Mouse (Mus musculus): Measurements from ENCODE around the gene Pmf1.

Pmf1 gene

DNA sequence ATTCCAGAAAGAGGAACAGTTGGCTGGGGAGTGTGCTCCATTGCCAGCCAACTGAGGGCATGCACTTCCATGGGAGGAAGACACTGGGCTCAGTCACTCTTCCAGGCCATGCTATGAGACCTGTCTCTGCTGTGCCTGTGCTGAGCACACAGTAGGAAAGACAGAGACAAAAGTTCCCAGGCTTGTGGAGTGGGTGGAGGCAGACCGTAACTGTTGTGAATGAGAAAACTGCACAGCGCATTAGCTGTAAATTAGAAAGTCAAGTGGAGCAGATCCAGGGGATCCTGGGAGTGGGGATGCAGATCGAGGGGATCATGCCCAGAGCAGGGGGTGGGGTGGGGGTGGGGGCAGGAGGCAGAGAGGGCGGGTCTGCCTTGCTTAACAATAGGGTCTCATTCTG lies 29.5 kb upstream of the Pmf1 start:
- 46% methylated on average over 4 of the region's 4 CpGs for WGBS

DNA sequence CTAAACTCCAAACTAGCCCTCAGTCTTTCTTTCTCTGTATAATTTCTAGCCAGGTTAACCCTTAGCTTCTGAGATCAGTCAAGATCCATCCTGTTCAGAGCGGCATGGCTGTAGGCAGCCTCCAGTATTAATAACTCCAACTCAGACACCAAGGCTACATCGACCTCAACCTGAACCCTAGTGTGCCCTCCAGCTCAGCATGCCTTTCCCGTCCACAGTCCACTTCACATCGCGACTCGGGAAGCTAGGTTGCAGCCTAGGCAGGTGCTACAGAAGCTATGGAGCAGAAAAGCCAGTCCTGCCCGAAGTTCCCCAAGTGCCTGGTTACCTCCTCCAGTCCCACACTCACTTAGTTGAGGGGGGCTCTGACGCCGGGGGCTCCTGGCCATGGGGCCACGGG lies 27.3 kb upstream of the Pmf1 start:
- WGBS, result 84% methylated on average over 10 of the region's 10 CpGs

DNA sequence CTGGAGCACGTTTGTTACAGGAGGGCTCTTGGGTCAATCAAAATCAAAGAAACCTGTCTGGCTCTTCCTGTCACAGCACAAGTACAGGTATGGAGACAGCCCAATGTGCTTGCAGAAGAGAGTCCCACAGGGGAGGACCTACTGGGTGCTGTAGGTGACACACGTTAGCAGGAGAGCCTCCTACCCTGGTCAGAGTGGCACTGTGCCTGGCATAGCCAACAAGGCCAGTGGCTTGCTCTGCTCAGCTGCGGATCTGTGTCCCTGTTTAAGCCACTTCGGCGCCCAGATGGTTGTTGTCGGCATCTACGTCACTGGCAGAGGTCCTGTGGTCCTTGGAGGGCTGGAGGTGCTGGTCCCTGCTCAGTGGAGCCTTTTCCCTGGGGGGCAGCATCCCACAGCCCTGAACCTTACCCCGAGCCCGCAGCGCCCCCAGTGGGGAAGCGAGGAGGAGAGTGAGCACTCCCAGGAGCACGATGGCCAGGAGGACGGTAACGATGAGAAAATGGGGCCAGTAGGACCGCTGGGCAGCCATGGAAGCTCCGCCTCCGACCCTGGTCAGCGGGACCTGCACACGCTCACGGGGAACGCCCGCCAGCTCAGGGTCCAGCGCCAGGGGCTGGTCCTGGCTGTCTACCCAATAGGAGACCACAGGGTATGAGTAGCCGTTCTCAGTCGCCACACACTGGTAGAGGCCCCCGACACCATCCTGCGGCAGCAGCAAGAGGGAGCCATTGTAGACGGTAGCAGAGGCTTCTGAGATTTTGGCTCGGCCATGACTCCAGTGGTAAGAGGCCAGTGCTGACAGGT lies 26.5 kb upstream of the Pmf1 start:
- WGBS, result 24% methylated on average over 29 of the region's 29 CpGs

DNA sequence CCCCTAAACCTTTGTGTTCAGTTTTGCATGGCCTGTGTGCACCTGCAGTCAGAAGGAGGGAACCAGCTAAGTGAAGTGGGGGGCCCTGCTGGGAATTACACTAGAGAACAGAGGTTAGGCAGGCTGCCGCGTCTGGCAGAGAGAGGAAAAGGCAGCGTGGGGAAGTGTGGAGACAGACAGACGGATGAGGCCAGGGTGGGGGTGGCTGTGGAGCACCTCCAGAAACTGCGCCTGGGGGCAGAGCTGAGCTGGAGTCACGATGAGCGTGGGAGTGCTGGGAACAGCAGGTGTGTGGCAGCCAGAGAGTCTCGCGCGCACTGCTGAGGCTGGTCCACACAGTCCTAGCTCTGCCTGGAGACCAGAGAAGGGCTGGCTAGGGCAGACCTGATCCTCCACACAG lies 25.4 kb upstream of the Pmf1 start:
- 40% methylated on average over 10 of the region's 10 CpGs for WGBS

DNA sequence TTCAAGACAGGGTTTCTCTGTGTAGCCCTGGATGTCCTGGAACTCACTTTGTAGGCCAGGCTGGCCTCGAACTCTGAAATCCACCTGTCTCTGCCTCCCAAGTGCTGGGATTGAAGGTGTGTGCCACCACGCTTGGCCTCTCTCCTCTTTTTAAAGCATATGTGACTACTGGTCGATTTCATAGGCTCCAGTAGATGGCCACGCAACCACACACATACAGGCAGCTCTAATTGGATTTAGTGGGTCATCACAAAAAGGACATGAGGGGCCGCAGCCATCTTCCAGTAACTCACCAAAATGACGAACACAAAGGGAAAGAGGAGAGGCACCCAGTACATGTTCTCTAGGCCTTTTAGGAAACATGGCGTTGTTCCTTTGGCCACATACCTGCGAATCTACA lies 18.5 kb upstream of the Pmf1 start:
- 72% methylated on average over 8 of the region's 8 CpGs for WGBS

DNA sequence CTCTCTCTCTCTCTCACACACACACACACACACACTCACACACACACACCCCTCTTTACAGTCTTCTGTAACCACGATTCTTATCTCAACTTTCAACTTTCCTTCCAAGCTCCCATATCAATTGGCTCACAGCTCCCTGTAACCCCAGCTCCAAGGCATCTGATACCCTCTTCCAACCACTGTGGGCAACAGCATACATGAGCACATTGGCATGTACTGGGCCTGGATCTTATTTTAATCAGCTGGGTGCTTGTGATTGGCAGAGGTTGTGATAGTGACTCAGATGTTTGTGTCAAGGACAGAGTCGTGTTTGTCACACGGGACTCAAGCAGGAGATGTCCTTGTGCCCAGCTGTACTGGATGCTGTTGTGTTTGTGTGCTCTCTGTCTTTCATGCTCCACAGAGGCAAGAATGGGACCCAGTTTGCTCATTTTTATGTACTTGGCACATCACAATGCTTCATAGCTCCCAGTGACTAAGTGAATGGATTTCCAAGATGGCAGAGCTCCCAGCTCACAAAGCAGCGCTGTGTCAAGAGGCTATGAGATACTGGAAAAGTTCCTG lies 17.3 kb upstream of the Pmf1 start:
- WGBS, result 73% methylated on average over 4 of the region's 4 CpGs

DNA sequence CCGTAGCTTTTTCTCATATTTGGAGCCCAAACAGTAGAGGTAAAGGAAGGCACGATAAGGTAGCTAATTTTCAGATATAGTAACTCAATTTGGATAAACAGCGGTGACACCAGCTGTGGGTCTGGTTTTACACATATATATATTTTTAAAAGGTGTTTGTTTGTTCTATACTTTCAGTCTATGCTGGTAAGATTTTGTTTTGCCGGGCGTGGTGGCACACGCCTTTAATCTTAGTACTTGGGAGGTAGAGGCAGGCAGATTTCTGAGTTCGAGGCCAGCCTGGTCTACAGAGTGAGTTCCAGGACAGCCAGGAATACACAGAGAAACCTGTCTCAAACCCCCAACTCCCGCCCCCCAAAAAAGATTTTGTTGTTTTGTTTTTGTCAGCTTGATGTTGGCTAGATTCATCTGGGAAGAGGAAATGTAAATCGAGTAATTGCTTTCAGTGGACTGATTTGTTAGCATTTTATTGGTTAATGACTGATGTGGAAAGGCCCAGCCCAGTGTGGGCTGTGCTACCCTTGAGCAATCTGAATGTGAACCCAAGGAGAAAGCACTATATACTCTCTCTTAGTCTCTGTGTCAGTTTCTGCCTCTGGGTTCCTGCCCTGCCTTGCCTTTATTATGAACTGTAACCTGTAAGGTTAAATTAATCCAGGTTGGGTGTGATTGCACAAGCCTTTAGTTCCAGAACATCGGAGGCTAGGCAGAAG lies 15.7 kb upstream of the Pmf1 start:
- WGBS, result 79% methylated on average over 10 of the region's 10 CpGs

DNA sequence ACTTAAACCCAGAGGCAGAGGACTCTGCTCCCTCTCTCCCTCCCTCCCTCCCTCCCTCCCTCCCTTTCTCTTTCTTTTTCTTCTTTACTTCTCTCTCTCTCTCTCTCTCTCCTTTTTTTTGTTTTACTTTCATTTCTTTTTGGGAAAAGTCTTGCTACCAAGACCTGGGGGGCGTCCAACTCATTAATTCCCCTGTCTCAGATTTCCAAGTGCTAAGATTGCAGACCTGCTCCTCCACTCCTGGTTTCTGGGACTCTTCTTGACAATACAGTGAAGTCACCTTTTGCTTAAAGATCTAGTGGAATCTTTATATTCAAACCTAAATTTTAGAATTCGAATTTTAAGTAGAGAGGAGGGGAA lies 15.2 kb upstream of the Pmf1 start:
- WGBS, result 22% methylated on average over 2 of the region's 2 CpGs

DNA sequence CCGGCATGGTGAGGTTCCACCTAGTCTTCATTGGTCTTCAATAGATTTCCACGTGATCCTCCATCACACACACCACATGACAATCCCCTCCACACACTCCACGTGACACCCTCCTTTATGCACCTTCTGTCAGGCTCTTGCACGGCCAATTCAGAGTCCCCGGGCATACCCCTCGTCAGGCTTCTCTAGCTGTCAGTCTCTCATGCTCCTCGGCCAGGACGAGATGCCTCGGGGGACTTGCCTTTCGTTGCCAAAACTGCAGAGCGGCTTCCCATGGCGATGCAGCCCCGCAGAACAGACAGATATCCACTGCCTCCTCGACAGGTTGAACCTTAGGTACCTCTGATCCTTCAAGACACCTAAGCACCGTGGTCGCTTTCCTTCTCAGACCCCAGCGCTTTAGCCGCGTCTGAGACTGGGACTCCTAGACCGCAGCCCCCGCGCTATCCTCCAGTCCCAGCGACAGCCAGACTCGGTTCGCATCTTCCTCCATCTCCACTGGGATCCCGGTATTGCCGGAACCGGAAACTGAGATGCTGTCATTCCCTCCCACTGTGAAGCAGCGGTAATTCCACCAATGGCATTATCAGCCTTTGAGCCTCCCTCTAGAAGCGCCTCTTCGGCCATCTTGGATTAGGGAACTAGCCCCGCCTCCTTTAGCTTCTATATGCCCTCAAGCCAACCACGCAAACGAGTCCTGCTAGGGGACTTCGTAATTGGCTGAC lies 14.6 kb upstream of the Pmf1 start, which contains the start of gene Slc25a44:
Slc25a44 (minus strand) TSS at position 535 of the 725 bp plus-strand sequence.
- whole genome bisulfite sequencing, result under 1% methylated on average over 35 of the region's 35 CpGs

DNA sequence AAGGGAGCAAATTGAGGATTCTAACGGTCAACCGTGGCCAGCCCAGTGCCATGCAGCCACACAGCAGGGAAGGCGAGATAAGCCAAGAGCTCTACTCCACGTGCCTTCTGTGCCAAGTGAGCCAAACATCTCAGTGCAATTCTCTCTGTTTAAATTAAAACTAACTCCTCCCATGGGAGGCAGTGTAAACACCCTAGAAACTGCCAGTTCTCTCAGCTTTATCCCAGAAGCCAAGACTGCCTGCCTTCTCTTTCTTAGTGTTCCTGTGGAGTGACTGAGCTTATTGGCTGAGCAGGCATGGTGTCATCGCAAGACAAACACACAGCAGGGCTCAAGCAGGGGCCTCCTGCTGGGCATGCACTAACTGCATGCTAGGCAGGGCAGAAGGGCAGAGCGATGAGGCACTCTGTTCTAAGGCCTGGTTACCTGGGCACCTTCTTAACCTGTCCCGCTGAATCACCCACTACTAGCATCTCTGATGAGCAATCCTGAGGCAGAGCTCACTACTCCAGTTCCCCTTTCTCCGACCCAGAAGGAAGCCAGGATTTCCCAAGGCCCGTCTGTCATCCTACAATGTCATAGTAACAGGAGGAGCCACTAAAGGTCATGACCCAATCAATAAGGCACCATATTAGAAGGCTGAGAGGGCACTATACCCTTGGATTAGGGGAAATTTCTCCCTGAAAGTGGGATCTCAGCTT lies 12.0 kb upstream of the Pmf1 start:
- WGBS, result 21% methylated on average over 9 of the region's 9 CpGs

DNA sequence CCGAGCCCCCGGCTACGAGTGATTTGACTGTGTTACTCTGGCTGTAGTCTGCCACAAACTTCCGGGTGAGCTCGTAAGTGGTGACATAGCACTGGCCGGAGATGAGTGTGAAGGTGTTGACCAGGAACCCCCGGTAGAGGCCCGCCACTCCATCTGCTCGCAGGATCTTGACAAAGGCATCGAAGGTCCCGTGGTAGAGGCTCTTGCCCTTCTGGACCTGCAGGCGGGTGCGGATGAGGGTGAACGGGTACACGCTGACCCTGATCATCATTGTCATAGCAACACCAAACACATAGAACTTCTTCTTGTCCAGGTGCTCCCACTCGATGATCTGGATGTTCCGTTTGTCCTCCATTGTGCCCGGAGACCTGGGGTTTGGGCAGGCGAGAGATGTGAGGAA lies 10.6 kb upstream of the Pmf1 start:
- 97% methylated on average over 19 of the region's 19 CpGs for WGBS

DNA sequence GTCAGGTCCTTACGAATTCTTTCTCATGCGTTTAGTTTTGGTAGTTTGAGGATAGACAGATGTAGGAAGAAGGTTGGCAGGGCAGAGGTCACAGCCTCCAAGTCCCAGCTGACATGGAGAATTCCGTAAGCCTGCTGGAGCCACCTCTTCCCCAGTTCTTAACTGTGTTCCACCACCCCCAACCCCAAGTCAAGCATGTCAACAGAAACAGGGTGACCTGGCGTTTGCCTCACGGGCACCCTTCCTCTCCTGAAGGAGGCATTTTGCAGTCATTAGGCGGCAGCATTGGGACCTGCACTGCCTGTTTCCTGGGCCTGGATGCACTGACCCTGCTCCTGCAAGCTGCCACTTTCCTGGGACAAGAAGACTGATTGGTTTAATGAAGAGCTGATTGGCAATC lies 7.9 kb upstream of the Pmf1 start:
- 85% methylated on average over 6 of the region's 6 CpGs for WGBS

DNA sequence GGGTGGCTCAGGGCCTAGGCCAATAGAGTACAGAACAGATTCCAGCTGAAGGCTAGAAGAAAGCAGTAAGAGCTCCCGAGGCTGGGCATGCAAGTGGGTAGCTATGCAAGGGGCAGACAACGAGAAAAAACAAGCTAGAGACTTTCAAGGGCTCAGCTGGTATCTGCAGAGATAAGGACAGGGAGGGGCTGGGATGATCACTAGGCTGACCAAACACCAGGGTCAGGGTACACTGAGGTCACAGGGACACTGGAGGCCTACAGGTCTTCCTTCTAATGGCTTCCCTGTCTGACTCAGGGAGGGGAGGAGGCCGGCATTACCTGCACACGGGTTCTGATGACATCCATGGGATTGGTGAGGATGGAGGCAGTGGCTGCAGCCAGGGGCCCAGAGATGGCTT lies 5.5 kb upstream of the Pmf1 start:
- WGBS, result 88% methylated on average over 4 of the region's 4 CpGs

DNA sequence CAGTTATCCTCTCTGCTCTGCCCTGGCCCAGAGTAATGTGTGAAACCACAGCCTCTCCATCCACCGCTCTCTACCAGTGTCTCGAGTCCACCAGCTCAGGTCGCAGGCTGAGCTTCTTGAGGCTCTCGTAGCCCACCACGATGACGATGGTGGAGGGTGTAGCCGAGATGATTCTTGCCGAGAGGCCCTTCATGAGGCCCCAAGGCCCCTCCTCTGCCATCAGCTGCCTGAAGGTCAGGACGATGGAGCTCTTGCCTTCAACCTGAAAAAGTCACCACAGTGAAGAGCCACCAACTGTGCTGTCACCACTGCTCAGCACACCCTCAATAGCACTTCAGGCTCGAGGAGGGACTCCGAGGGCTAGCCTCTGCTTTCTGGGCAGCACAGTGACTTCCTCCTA lies 2.5 kb upstream of the Pmf1 start:
- 86% methylated on average over 11 of the region's 11 CpGs for WGBS

DNA sequence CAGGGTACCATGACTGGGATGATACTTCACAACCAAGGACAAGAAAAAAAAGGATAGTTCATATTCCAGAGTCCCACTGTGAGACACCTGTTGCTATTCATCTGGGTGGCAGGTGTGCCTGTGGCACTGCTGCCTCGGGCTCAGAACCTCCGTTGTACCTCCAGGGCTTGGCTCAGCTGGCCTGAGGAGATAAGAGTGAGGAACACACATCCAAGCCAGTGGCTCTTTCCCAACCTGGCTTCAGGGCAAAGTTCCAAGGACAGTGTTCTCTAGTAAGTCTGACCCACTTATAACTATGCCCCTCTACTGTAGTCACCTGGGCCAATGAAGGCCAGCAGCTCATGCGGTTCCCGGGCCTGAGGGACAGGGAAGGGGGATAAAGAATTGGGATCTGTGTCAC lies 1.6 kb upstream of the Pmf1 start:
- 93% methylated on average over 4 of the region's 4 CpGs for WGBS

DNA sequence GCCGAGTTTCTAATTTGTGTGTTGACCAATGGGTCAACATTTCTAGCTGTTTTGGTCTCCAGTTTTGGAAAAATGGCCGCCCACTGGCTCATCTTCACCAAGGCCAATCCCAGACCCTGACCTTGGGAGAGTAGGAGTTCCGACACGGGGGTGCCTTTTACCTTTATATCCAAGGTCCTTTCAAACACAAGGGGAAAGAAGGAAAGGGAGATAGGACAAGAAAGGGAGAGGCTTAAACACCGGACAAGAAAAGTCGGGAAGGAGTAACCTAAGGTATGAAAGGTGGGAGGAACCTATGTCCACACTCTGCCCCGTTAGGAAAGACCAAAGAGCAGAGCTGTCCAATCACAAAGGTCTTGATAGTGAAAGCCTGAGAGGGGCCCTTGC lies 507 bp upstream of the Pmf1 start:
- 25% methylated on average over 7 of the region's 7 CpGs for WGBS

DNA sequence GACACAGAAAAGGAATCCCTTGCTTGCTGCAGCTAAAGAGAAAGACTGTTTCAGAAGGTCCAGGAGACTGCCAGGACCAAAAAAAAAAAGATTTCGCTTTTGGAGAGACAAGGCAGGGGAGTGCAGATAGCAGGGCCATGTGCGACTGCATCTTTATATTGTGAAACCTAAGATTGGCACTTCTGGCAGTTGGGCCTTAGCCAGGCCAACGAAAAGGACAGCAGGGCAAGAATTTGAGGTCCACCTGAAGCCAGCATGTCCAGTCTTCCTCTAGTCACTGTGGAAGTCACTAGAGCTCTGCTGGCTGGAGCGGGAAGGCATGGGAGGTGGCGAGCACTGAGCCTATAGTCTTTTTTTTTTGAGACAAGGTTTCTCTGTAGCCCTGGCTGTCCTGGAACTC lies 1.2 kb downstream of the Pmf1 start:
- WGBS, result 73% methylated on average over 5 of the region's 5 CpGs

DNA sequence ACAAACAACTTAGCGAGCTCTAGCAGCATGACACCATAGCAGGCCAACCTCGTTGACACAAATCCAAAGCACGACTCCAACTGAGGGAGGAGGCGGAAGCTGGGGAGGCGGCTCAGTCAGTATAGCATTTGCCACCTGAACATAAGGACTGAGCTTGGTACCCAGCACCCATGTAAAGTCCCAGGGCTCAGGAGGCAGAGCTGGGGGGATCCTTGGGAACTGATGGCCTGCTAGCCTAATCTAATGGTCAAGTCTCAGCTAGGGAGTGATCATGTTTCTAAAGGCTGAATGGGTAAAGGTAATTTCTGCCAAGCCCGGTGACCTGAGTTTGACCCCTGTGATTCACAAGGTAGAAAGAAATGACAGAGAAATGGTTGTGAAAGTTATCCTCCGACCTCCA lies 2.6 kb downstream of the Pmf1 start:
- WGBS, result 39% methylated on average over 7 of the region's 7 CpGs

DNA sequence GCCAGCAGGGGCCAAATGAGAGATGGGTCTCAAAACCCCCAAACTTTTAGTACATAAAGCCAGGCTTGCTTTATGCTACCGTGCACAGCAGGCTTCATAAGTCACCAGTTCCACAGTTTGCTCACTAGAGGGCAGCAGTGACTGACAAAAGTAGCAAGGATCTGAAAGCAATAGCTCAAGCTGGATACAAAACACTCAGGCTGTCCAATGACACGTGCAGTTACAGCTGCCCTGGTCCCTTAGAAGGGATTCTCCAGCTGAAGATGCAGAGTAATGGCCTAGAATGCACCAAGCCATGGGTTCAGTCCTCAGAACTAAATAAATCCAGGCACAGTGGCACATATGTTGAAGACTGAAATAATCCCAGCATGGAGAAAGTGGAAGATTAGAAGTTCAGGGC lies 3.0 kb downstream of the Pmf1 start:
- 0% methylated on average over 2 of the region's 2 CpGs for WGBS

DNA sequence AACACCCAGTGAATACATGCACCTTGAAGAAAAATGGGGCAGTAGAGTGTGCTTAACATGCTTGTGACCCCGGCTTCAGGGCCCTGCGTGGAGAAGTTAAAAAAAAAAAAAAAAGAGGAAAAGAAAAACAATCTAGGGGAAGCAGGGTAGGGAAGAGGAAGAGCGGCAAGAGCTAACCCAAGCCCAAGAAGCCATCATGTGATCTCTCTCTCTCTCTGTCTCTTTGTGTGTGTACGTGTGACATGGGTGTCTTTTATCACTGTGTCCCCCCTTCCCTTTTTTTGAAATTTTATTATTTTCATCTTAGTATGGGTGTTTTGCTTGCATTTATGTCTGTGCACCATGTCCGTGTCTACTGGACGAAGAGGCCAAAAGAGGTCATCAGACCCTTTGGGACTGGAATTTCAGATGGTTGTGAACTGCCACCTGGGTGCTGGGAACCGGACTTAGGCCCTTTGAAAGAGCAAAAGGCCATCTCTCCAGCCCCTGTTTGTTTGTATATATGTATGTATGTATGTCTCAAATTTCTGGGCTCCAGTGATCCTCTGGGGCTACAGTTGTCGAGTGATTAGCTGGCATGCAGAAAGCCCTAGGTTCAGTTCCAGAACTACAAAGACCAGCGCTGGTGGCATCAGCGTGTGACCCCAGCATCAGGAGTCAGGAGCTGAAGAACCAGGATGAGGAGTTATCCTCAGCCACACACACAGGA lies 6.5 kb downstream of the Pmf1 start:
- 93% methylated on average over 10 of the region's 10 CpGs for WGBS

DNA sequence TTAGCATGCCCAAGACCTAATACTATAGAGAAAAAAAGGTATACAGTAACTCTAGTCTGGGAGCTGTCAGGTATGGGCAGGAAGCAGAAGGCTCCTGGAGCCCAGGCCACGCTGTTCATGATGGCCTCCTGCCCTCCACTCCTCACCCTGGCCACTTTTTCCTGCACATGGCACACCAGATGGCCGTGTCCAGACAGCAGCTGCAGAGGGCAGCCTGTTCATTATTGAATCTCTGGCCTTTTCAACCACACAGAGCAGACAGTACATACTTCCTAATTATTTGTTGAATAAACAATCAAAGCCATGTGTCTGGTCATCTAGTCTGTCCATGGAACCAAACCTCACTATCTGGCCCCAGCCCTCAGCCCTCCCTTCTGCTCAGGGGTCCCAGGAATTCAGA lies 11.5 kb downstream of the Pmf1 start:
- WGBS, result 80% methylated on average over 2 of the region's 2 CpGs
